Mouse (Mus musculus): ENCODE measurements around the gene Twnk.

GRCm38 (mm10) chr19:45049523-45049922 is 44.1 kb downstream of the Twnk start:
- TF ChIP-seq CTCF (conservative IDR thresholded peaks at IDR 0.05; ENCODE audit: insufficient read depth, insufficient read length, low read depth, low read length) (no peak), POLR2A (IDR thresholded peaks at IDR 0.05; ENCODE audit: low read depth, low read length) (no peak)
